Mouse (Mus musculus) liver, embryonic 14.5 days (tissue): Measurements from ENCODE around the gene Timeless.

Source experiments
- CTCF ChIP-seq: IDR thresholded peaks from 2 replicates; pipeline ENCODE4 v1.5.1; 2016; ENCODE audit warnings: antibody characterized with exemption, low read depth, control low read depth
- EP300 ChIP-seq: IDR thresholded peaks from 2 replicates; pipeline ENCODE4 v1.6.1; 2016; ENCODE audit warnings: antibody characterized with exemption, low read depth

- TF ChIP-seq CTCF (no peak), EP300 (no peak)
Measured at GRCm38 (mm10) chr10:128237807-128238480, 6.1 kb downstream of the Timeless start.
